Mouse (Mus musculus) forebrain, embryonic 11.5 days (tissue): Measurements from ENCODE around the gene Supt4a. TPM values are rescaled to one million over a fixed set of nuclear protein-coding genes. Genes with fewer than 3 reads are reported as not detected.

ENCODE experiments used
- ATAC-seq: fragments of 200-750 bp; cut with Nextera tagmentation; replicated peaks from 2 replicates; pipeline ENCODE4 v1.8.0; 2017; ENCODE audit warnings: moderate TSS enrichment; ENCODE audit not compliant: low FRiP score
- DNase-seq: peaks from one replicate; pipeline ENCODE4 v3.0.0-alpha.2; 2017; ENCODE audit warnings: low spot score
- H3K27ac ChIP-seq: fragments of 300-500 bp; sonication (generic); 2 replicates; pipeline ENCODE4 v1.5.1; 2014; ENCODE audit warnings: low read depth, low read length
- H3K27me3 ChIP-seq: fragments of 300-500 bp; sonication (generic); 2 replicates; pipeline ENCODE4 v1.6.1; 2014; ENCODE audit warnings: mild to moderate bottlenecking, low read length, mixed read lengths; ENCODE audit not compliant: control insufficient read depth, insufficient read depth
- H3K36me3 ChIP-seq: fragments of 300-500 bp; sonication (generic); 2 replicates; pipeline ENCODE4 v1.6.1; 2014; ENCODE audit warnings: mild to moderate bottlenecking, low read length, moderate library complexity, mixed read lengths; ENCODE audit not compliant: control insufficient read depth, insufficient read depth
- H3K4me1 ChIP-seq: fragments of 300-500 bp; sonication (generic); replicated peaks from 2 replicates; pipeline ENCODE4 v1.6.1; 2014; ENCODE audit warnings: low read length, mixed read lengths; ENCODE audit not compliant: control insufficient read depth, insufficient read depth
- H3K4me2 ChIP-seq: fragments of 300-500 bp; sonication (generic); 2 replicates; pipeline ENCODE4 v1.6.1; 2014; ENCODE audit warnings: low read depth, mild to moderate bottlenecking, low read length, moderate library complexity, mixed read lengths; ENCODE audit not compliant: severe bottlenecking
- H3K4me3 ChIP-seq: fragments of 300-500 bp; sonication (generic); 2 replicates; pipeline ENCODE4 v1.5.1; 2014; ENCODE audit warnings: low read depth, low read length
- H3K9ac ChIP-seq: fragments of 300-500 bp; sonication (generic); 2 replicates; pipeline ENCODE4 v1.6.1; 2014; ENCODE audit warnings: low read length
- H3K9me3 ChIP-seq: fragments of 300-500 bp; sonication (generic); 2 replicates; pipeline ENCODE4 v1.6.1; 2016; ENCODE audit warnings: low read length, mixed read lengths; ENCODE audit not compliant: control insufficient read depth
- WGBS: fragments of 180-500 bp; shearing (Covaris S2); extraction: QIAGEN DNeasy Blood & Tissue Kit; methylation state at CpG from one replicate; pipeline ENCODE4 v1.1.7; 2014; 5-methylcytosine and 5-hydroxymethylcytosine counted together
- polyA plus RNA-seq: library from polyadenylated mRNA; unstranded; fragments of >200 nt; fragmentation: Nextera tagmentation; extraction: Ambion mirVana; gene quantifications from 2 replicates; pipeline ENCODE4 v1.2.1, GENCODE M21; 2014

The Supt4a gene
- polyA plus RNA-seq, 1 experiment from 2014 or later = 132 TPM

DNA sequence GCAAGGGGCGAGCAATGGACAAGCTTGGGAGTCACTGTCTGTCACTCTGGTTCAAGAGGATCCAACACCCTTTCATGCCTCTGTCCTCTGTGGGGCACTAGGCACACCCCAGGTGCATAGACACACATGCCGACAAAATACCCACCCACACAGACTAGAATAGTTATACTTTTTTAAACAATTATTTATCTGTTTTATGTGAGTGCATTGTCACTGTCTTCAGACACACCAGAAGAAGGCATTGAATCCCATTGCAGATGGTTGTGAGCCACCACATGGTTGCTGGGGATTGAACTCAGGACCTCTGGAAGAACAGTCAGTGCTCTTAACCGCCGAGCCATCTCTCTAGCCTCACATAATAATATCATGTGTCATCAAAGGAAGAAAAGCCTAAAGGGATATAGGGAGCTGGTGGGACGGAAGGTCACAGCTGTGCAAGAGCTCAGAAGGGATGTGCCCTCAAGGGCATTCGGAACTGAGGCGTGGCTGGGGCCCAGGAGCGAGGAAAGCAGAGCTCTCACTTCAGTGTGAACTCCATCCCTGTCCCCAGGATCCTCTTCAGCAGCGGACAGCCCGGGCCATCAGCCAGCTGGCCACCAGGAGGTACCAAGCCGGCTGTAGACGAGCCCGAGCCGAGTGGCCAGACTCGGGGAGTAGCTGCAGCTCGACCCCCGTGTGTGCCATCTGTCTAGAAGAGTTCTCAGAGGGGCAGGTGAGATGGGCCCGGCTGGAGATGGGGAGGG lies 8.3 kb upstream of the Supt4a start:
- WGBS = 77% methylated on average over 18 of the region's 18 CpGs
- no peak overlapping the region for H3K4me2 ChIP-seq
- no peak overlapping the region for H3K4me3 ChIP-seq
- H3K4me1 ChIP-seq = peaks cover 4% of the 10 kb centered on the region; the same call in 1 of the 2 replicates
- H3K36me3 ChIP-seq = no peaks in the 10 kb centered on the region
- DNase-seq (no peak), ATAC-seq (no peak)
- H3K27ac ChIP-seq = no peak overlapping the region
- no peaks in the 10 kb centered on the region; the same call in 1 of the 2 replicates for H3K27me3 ChIP-seq
- H3K9me3 ChIP-seq = no peaks in the 10 kb centered on the region
- H3K9ac ChIP-seq = no peak overlapping the region

DNA sequence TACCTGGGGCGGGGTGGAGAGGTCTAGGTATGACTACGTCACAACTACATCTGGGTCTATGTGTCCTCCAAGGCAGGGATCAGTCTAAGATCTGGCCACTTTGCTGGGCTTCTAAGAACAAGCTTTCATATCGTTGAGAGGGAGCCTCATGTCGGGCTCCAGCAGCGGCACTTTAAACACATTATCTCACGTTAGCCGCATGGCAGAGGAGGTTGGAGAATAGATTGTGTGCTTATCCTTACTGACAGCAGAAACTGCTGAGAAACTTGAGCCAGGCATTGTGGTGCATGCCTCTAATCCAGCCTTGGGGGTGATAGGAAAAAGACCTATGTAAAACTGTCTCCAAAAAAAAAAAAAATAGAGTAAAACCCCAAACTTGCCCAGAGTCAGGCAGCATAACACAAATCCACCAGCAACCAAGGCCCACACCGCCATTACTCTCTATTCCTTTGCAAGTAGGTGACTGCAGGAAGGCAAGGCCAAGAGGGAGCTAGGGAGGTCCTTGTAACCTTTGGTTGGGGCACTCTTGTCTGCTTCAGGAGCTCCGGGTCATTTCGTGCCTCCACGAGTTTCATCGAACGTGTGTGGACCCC lies 7.7 kb upstream of the Supt4a start:
- no peaks in the 10 kb centered on the region; the same call in 1 of the 2 replicates for H3K27me3 ChIP-seq
- no peak overlapping the region for H3K27ac ChIP-seq
- H3K4me3 ChIP-seq = no peak overlapping the region
- no peak overlapping the region for H3K4me2 ChIP-seq
- no peaks in the 10 kb centered on the region for H3K36me3 ChIP-seq
- DNase-seq (no peak), ATAC-seq (no peak)
- H3K9me3 ChIP-seq = no peaks in the 10 kb centered on the region
- peaks cover 4% of the 10 kb centered on the region; the same call in 1 of the 2 replicates for H3K4me1 ChIP-seq
- 88% methylated on average over 13 of the region's 13 CpGs for whole genome bisulfite sequencing
- no peak overlapping the region for H3K9ac ChIP-seq

- no peaks in the 10 kb centered on the region; the same call in 1 of the 2 replicates for H3K27me3 ChIP-seq
- no peaks in the 10 kb centered on the region for H3K9me3 ChIP-seq
- no peak overlapping the region for H3K27ac ChIP-seq
- H3K4me3 ChIP-seq = no peak overlapping the region
- ATAC-seq = no peak
- H3K4me1 ChIP-seq = 0 out of 2 replicates have a peak, but pooled peaks cover 4% of the 10 kb centered on the region
- WGBS = 75% methylated on average over 10 of the region's 10 CpGs
- H3K9ac ChIP-seq = no peak overlapping the region
- H3K4me2 ChIP-seq = no peak overlapping the region
- H3K36me3 ChIP-seq = no peaks in the 10 kb centered on the region
- DNase-seq = no peak
Measured at GRCm38 (mm10) chr11:87730652-87731310, 6.6 kb upstream of the Supt4a start.

DNA sequence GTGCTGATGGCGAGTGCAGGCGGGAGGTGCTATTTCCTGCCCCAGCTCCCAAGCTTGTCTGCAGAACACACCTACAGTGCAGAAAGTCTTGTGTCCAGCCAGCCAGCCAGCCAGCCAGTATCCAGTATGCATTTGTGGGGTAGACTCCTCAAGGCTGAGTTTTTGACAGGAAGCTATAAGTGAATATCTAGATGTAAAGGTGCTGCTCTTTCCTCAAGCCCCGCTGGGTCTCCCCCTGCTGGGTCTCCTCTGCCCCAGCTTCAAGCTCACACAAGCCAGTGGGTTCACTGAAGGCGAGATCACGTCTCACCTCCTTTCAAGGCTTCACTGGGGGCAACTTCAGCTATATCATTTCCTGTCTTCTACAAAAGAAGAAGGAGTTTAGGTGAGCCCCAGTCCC lies 3.0 kb upstream of the Supt4a start:
- ATAC-seq (no peak), DNase-seq (no peak)
- no peak overlapping the region for H3K4me3 ChIP-seq
- no peak overlapping the region for H3K27ac ChIP-seq
- no peaks in the 10 kb centered on the region; the same call in 1 of the 2 replicates for H3K27me3 ChIP-seq
- WGBS = 42% methylated on average over 5 of the region's 5 CpGs
- H3K4me2 ChIP-seq = peak overlapping the region; percentile 28; the same call in 1 of the 2 replicates
- H3K4me1 ChIP-seq = peaks cover 3% of the 10 kb centered on the region; the same call in 1 of the 2 replicates
- H3K9ac ChIP-seq = peak overlapping the region; percentile 37; the same call in 1 of the 2 replicates
- H3K36me3 ChIP-seq = no peaks in the 10 kb centered on the region
- no peaks in the 10 kb centered on the region for H3K9me3 ChIP-seq

DNA sequence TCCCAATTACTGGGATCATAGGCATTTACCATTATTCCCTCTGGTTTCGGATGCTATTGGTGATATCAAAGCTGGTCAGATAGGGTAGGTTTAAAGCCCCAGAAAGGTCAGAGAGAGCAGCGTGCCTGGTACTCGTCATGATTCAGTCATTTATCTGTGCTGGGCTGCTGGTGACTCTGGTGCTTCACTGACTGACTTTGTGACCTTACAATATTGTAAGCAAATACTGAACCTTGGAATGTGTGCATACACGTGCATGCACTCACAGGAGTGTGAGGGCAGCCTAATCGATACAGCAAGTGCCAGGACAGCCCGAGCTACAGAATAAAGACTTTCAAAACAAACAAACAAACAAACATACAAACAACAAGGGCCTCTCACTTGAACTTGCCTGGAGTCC lies 1.7 kb upstream of the Supt4a start:
- no peak overlapping the region for H3K27ac ChIP-seq
- WGBS = 85% methylated on average over 6 of the region's 6 CpGs
- H3K36me3 ChIP-seq = no peaks in the 10 kb centered on the region
- H3K27me3 ChIP-seq = no peaks in the 10 kb centered on the region; the same call in 1 of the 2 replicates
- H3K4me3 ChIP-seq = no peak overlapping the region
- H3K4me2 ChIP-seq = no peak overlapping the region
- no peaks in the 10 kb centered on the region for H3K9me3 ChIP-seq
- peaks cover 3% of the 10 kb centered on the region; the same call in 1 of the 2 replicates for H3K4me1 ChIP-seq
- no peak for ATAC-seq
- H3K9ac ChIP-seq = no peak overlapping the region
- DNase-seq = no peak

DNA sequence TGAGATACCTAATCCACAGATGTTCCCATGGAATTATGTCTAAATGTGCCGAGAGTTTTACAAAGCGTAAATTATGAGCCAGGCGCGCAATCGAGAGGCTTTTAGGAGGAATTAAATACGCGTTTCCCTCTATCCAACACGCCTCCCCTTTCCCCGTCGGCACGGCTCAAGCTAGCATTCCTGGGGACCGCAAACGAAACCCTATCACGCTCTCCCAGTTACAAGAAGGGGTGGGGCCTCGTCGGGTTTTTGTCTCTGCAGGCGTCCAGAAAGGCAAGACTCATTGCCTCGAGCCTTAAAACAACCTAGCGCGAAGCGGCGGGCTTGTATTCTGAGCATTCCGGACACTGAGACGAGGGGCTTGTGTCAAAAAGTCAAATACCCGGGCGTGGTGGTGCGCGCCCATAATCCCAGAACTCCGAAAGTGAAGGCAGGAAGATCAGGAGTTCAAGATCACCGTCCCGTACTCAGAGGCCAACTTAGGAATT lies 661 bp upstream of the Supt4a start:
- WGBS = 3% methylated on average over 31 of the region's 31 CpGs
- peak overlapping the region; percentile 50; the same call in 1 of the 2 replicates for H3K27ac ChIP-seq
- peak overlapping the region; percentile 67 for H3K4me3 ChIP-seq

DNA sequence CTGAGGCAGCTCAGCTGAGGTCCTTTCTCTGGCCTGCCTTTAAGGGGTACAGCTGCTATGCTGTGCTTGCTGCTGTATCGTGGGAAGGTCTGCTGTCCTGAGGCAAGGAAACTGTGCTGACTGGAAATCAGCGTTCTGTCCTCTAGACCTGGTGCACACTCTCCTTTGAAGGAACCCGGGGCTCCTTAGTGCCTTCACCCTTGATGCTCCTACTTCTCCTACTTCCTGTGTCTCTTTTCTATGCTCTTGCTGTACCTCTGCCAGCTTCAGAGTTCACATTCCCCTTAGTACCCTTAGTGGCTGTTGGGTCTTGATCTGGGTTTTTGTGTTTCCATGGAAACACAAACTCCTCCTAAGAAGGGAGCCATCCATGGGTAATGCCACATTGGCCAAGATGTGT lies 6.3 kb downstream of the Supt4a start:
- WGBS = 96% methylated on average over 3 of the region's 3 CpGs
- no peaks in the 10 kb centered on the region for H3K9me3 ChIP-seq
- DNase-seq (no peak), ATAC-seq (no peak)
- H3K4me1 ChIP-seq = no peaks in the 10 kb centered on the region
- no peak overlapping the region for H3K4me2 ChIP-seq
- no peak overlapping the region for H3K4me3 ChIP-seq
- H3K27ac ChIP-seq = no peak overlapping the region
- no peaks in the 10 kb centered on the region for H3K27me3 ChIP-seq
- H3K9ac ChIP-seq = no peak overlapping the region
- no peaks in the 10 kb centered on the region for H3K36me3 ChIP-seq

More for the DNA sequence above, 661 bp upstream of the Supt4a start:
- Histone ChIP-seq H3K4me1 (peaks cover 3% of the 10 kb centered on the region; the same call in 1 of the 2 replicates), H3K9me3 (no peaks in the 10 kb centered on the region), H3K4me2 (peak overlapping the region; percentile 88), H3K27me3 (no peaks in the 10 kb centered on the region; the same call in 1 of the 2 replicates), H3K9ac (peak overlapping the region; percentile 68), H3K36me3 (no peaks in the 10 kb centered on the region)
- DNase-seq (peak; percentile 82), ATAC-seq (peak; percentile 74)

DNA sequence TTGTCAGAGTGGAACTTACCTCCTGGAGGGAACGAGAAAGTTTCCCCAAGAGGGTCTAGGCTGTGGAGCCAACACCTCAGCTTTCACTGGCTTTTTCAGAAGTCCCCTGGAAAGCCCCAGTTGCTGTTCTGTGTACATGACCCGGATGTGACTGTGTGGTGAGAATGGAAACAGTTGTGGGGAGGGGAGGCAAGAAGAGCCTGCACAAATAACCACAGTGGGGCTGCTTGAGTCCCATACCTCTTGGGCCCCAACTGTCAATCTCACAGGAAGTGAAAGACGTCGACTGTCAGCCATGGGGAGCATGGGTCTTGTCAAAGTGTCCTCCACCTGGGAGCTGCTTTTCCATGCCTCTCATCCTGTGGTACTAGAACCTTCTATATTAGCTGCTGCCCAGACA lies 7.6 kb downstream of the Supt4a start:
- Histone ChIP-seq H3K9me3 (no peaks in the 10 kb centered on the region), H3K4me3 (no peak overlapping the region), H3K4me1 (no peaks in the 10 kb centered on the region), H3K27ac (no peak overlapping the region), H3K4me2 (no peak overlapping the region), H3K27me3 (no peaks in the 10 kb centered on the region), H3K36me3 (no peaks in the 10 kb centered on the region), H3K9ac (no peak overlapping the region)
- ATAC-seq (no peak), DNase-seq (no peak)
- 83% methylated on average over 4 of the region's 4 CpGs for WGBS
